ENCODE assay signal across 8 mouse cellular contexts in genomic region chr19:16956319-16956718, GRCm38 (mm10). TPM values are rescaled to one million over a fixed set of nuclear protein-coding genes. Genes with fewer than 3 reads are reported as not detected.
DNase-seq lines count a peak whose midpoint lies in the region; ATAC-seq lines count a peak whose summit lies in the region.

No protein-coding gene starts in this region.

- H3K4me3 ChIP-seq in lung, embryonic 16.5 days (ENCODE audit: low read length), result peak overlapping the region; percentile 44
- H3K4me3 ChIP-seq in forebrain, embryonic 14.5 days (ENCODE audit: low read depth, low read length), result peak overlapping the region; percentile 40
- H3K4me3 ChIP-seq in liver, embryonic 12.5 days, result peak overlapping the region; percentile 34
- H3K4me3 ChIP-seq in stomach, embryonic 15.5 days (replicated peaks), result peak overlapping the region; percentile 39

- no peaks in the 10 kb centered on the region for H3K27me3 ChIP-seq in lung, embryonic 16.5 days (ENCODE audit: control insufficient read depth, insufficient read depth, low read depth, low read length)
- H3K27me3 ChIP-seq in forebrain, embryonic 14.5 days (replicated peaks; ENCODE audit: control insufficient read depth, insufficient read depth, low read length), result peaks cover 13% of the 10 kb centered on the region
- peaks cover 57% of the 10 kb centered on the region for H3K27me3 ChIP-seq in liver, embryonic 12.5 days (replicated peaks)
- peaks cover 19% of the 10 kb centered on the region for H3K27me3 ChIP-seq in stomach, embryonic 15.5 days (replicated peaks)

- no peaks in the 10 kb centered on the region for H3K36me3 ChIP-seq in lung, embryonic 16.5 days (ENCODE audit: control insufficient read depth, insufficient read depth, low read length)
- no peaks in the 10 kb centered on the region for H3K36me3 ChIP-seq in forebrain, embryonic 14.5 days (ENCODE audit: control insufficient read depth, insufficient read depth, low read length)
- H3K36me3 ChIP-seq in liver, embryonic 12.5 days, result no peaks in the 10 kb centered on the region
- H3K36me3 ChIP-seq in stomach, embryonic 15.5 days, result no peaks in the 10 kb centered on the region

- DNase-seq in lung, adult 18-20 months, result no peak
- no peak for DNase-seq in forebrain, embryonic 14.5 days (ENCODE audit: low spot score)
- no peak for DNase-seq in layer of hippocampus, adult 8-10 months (ENCODE audit: low spot score in 2 of 2)
- DNase-seq in cerebellum, adult 18-20 months, result no peak

- H3K9me3 ChIP-seq in lung, embryonic 16.5 days (ENCODE audit: control insufficient read depth, low read length), result no peaks in the 10 kb centered on the region
- no peaks in the 10 kb centered on the region for H3K9me3 ChIP-seq in forebrain, embryonic 14.5 days (replicated peaks; ENCODE audit: control insufficient read depth, low read length)
- no peaks in the 10 kb centered on the region for H3K9me3 ChIP-seq in liver, embryonic 12.5 days (replicated peaks)
- no peaks in the 10 kb centered on the region for H3K9me3 ChIP-seq in stomach, embryonic 15.5 days

- H3K4me2 ChIP-seq in lung, embryonic 16.5 days (ENCODE audit: low read depth, low read length), result peak overlapping the region; percentile 77
- H3K4me2 ChIP-seq in forebrain, embryonic 14.5 days (ENCODE audit: low read length), result peak overlapping the region; percentile 94
- H3K4me2 ChIP-seq in liver, embryonic 12.5 days, result peak overlapping the region; percentile 63
- peak overlapping the region; percentile 79 for H3K4me2 ChIP-seq in stomach, embryonic 15.5 days

- 3% methylated on average over 7 of the region's 7 CpGs for WGBS in lung, embryonic 16.5 days
- WGBS in forebrain, embryonic 14.5 days, result 4% methylated on average over 7 of the region's 7 CpGs
- WGBS in liver, embryonic 12.5 days (ENCODE audit: insufficient replicate concordance), result 1% methylated on average over 7 of the region's 7 CpGs
- WGBS in stomach, embryonic 15.5 days, result 4% methylated on average over 7 of the region's 7 CpGs

- no peak overlapping the region for H3K27ac ChIP-seq in lung, embryonic 16.5 days (ENCODE audit: low read length)
- no peak overlapping the region for H3K27ac ChIP-seq in forebrain, embryonic 14.5 days (ENCODE audit: low read depth, low read length)
- no peak overlapping the region for H3K27ac ChIP-seq in liver, embryonic 12.5 days
- no peak overlapping the region for H3K27ac ChIP-seq in stomach, embryonic 15.5 days

- H3K9ac ChIP-seq in lung, embryonic 16.5 days (ENCODE audit: low read length), result peak overlapping the region; percentile 30
- peak overlapping the region; percentile 57 for H3K9ac ChIP-seq in forebrain, embryonic 14.5 days (ENCODE audit: low read length)
- no peak overlapping the region for H3K9ac ChIP-seq in liver, embryonic 12.5 days
- H3K9ac ChIP-seq in stomach, embryonic 15.5 days, result no peak overlapping the region

- peaks cover 12% of the 10 kb centered on the region for H3K4me1 ChIP-seq in lung, embryonic 16.5 days (replicated peaks; ENCODE audit: control insufficient read depth, insufficient read depth, low read length)
- 0 out of 2 replicates have a peak, but pooled peaks cover 2% of the 10 kb centered on the region for H3K4me1 ChIP-seq in forebrain, embryonic 14.5 days (ENCODE audit: control insufficient read depth, insufficient read depth, low read length)
- peaks cover 15% of the 10 kb centered on the region for H3K4me1 ChIP-seq in liver, embryonic 12.5 days
- peaks cover 13% of the 10 kb centered on the region for H3K4me1 ChIP-seq in stomach, embryonic 15.5 days

- ATAC-seq in lung, embryonic 16.5 days (ENCODE audit: low read depth), result peak; percentile 3; the same call in 1 of the 2 replicates
- peak; percentile 12; the same call in 1 of the 2 replicates for ATAC-seq in forebrain, embryonic 14.5 days
- peak; percentile 35 for ATAC-seq in liver, embryonic 12.5 days
- ATAC-seq in stomach, embryonic 15.5 days (ENCODE audit: insufficient read depth, low FRiP score, low read depth), result no peak
- no peak for ATAC-seq in inflammation-experienced regulatory T-cells, adult 6 months

RNA-seq across cellular contexts. Expression of gene Prune2, which starts 0.4 kb away (rescaled TPM):
- polyA plus RNA-seq in lung, embryonic 16.5 days (2015; fragmentation: Nextera tagmentation; extraction: Ambion mirVana), result 1.1 and 1.5 TPM in 2 replicates
- 2.6 TPM in 2 replicates for polyA plus RNA-seq in forebrain, embryonic 14.5 days (2014; fragmentation: Nextera tagmentation; extraction: Ambion mirVana)
- 0.95 and 0.96 TPM in 2 replicates for polyA plus RNA-seq in liver, embryonic 12.5 days (2016; fragmentation: Nextera tagmentation; extraction: Ambion mirVana)
- 2.5 and 2.7 TPM in 2 replicates for polyA plus RNA-seq in stomach, embryonic 15.5 days (2015; fragmentation: Nextera tagmentation; extraction: Ambion mirVana)
- under 1 TPM; 0.05 to 0.26 (median 0.26) TPM for polyA plus RNA-seq in inflammation-experienced regulatory T-cells, adult 6 months (2017; shearing (Covaris generic))
- 10 to 100 TPM; 80.4 to 87.7 (median 84.4) TPM for total RNA-seq in layer of hippocampus, adult 8-10 months (2022)

Comparison
In these comparisons a context has a peak if more than half of its experiments do, and no peak if none do; other contexts are left out.
1. ATAC-seq: peak in lung, embryonic 16.5 days (single experiment), forebrain, embryonic 14.5 days (single experiment) and liver, embryonic 12.5 days (single experiment); none in stomach, embryonic 15.5 days (single experiment) and inflammation-experienced regulatory T-cells, adult 6 months (single experiment).
2. H3K9ac ChIP-seq: peak in lung, embryonic 16.5 days (single experiment) and forebrain, embryonic 14.5 days (single experiment); none in liver, embryonic 12.5 days (single experiment) and stomach, embryonic 15.5 days (single experiment).
3. Peak in every context shown above with its lines, with median percentiles within 50 percentile points of each other: H3K4me2 ChIP-seq and H3K4me3 ChIP-seq.